Mouse (Mus musculus): ENCODE measurements around the gene Gm14226.

GRCm38 (mm10) chr2:155072353-155073145 is 54.5 kb downstream of the Gm14226 start:
- no peak for TF ChIP-seq CTCF (IDR thresholded peaks at IDR 0.05; ENCODE audit: insufficient read depth, low read depth, low read length)
- no peak for TF ChIP-seq POLR2A (IDR thresholded peaks at IDR 0.05; ENCODE audit: insufficient read depth, low read depth, low read length)
